Comparison of ENCODE assay signal across 14 mouse cellular contexts in genomic region chr6:84491106-84491505, GRCm38 (mm10).
DNase-seq lines count a peak whose midpoint lies in the region.
"Had no signal": no experiment of that assay in that cellular context is flagged by ENCODE, and none has a peak within 500 bp of the region (broad histone marks: within the 10 kb centered on the region; RNA-seq: fewer than 3 reads in every experiment).

No protein-coding gene starts in this region.

- DNase-seq in cerebellum, postnatal 10 days = peak; percentile 61 to 65
- no peak for DNase-seq in cerebellum, adult 18-20 months
- DNase-seq in left cerebral cortex, postnatal 4 days = peak; percentile 31
- DNase-seq in left cerebral cortex, adult 9 months (ENCODE audit: low spot score in 2 of 2) = no peak
- peak; percentile 15 for DNase-seq in MN1 (ENCODE audit: low spot score)
- DNase-seq: adrenal gland, adult 2 months; adrenal gland, postnatal 10 days; adrenal gland, postnatal 25 days; B cell, adult 2 months; cerebellum, adult 11 months; cerebellum, adult 8-10 months; cerebellum, adult 9-11 months; cerebellum, postnatal 36 days; embryo, embryonic 11 days had no signal

- intact Hi-C loops in left cerebral cortex, postnatal 4 days (cut with DNase I) = no loop called here

Comparison
In these comparisons a context has a peak if more than half of its experiments do, and no peak if none do; other contexts are left out.
1. DNase-seq: peak in cerebellum, postnatal 10 days (2 of 2), left cerebral cortex, postnatal 4 days (single experiment) and MN1 (single experiment); none in cerebellum, adult 18-20 months (0 of 2) and left cerebral cortex, adult 9 months (0 of 2).